Mouse (Mus musculus): Measurements from ENCODE around the gene Cmbl.
"Not testable (repeated sequence)": the region's sequence is repeated elsewhere in the genome, so short reads cannot be mapped to it uniquely, and the experiment has no call there.

Cmbl gene

GRCm38 (mm10) chr15:31542013-31542958 is 22.9 kb upstream of the Cmbl start:
- no peak for DNase-seq (ENCODE audit: low read depth, low spot score)

GRCm38 (mm10) chr15:31543246-31543645 is 21.9 kb upstream of the Cmbl start:
- DNase-seq (ENCODE audit: low read depth, low spot score), result no peak

DNA sequence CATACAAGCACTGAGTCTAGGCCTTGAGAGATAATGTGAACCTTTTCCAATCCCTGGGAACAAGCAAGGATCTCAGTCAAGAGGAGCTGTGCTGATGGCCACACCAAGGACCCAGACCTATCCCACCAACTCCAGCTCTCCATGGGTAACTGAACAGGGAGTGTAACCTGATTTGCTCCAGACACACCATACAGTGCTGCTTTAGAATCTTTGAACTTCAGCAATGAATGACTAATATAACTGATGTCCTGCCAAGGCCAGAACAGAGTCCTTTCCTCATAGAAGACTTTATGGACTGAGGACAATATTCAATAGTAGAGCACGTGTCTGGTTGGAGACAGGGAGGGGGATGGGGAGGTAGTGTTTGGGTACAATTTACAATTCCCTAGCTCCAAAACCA is 20.1 kb upstream of the Cmbl start:
- DNase-seq (ENCODE audit: low read depth, low spot score), result no peak

GRCm38 (mm10) chr15:31546291-31546690 is 18.9 kb upstream of the Cmbl start:
- no peak for DNase-seq (ENCODE audit: low read depth, low spot score)

- no peak for DNase-seq (ENCODE audit: low read depth, low spot score)
Measured at GRCm38 (mm10) chr15:31547421-31547820, 17.8 kb upstream of the Cmbl start.

- no peak for DNase-seq (ENCODE audit: low read depth, low spot score)
Measured at GRCm38 (mm10) chr15:31550381-31550780, 14.8 kb upstream of the Cmbl start.

GRCm38 (mm10) chr15:31554855-31555254 is 10.3 kb upstream of the Cmbl start:
- DNase-seq (ENCODE audit: low read depth, low spot score), result no peak

DNA sequence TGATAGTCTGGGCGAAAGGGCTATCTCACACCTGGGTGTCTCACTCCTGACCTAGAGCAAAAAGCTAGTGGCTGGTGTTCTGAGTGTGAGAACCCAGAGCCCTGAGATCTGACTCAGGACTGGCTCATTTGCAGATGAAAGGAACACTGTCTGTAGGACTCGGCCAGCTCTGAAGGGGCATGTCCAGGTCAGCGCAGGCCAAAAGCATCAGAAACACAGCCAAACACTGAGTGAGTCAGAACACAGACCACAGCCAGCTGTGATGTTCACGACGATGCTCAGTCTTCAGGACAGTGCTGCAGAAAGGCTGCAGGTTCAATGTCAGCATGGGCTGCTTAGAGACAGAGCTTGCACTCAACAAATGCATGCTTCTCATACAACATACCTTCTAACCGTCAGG is 3.8 kb upstream of the Cmbl start:
- DNase-seq (ENCODE audit: low read depth, low spot score), result no peak

GRCm38 (mm10) chr15:31561976-31562375 is 3.2 kb upstream of the Cmbl start:
- no peak for DNase-seq (ENCODE audit: low read depth, low spot score)

GRCm38 (mm10) chr15:31562847-31563246 is 2.3 kb upstream of the Cmbl start:
- DNase-seq (ENCODE audit: low read depth, low spot score), result no peak

DNA sequence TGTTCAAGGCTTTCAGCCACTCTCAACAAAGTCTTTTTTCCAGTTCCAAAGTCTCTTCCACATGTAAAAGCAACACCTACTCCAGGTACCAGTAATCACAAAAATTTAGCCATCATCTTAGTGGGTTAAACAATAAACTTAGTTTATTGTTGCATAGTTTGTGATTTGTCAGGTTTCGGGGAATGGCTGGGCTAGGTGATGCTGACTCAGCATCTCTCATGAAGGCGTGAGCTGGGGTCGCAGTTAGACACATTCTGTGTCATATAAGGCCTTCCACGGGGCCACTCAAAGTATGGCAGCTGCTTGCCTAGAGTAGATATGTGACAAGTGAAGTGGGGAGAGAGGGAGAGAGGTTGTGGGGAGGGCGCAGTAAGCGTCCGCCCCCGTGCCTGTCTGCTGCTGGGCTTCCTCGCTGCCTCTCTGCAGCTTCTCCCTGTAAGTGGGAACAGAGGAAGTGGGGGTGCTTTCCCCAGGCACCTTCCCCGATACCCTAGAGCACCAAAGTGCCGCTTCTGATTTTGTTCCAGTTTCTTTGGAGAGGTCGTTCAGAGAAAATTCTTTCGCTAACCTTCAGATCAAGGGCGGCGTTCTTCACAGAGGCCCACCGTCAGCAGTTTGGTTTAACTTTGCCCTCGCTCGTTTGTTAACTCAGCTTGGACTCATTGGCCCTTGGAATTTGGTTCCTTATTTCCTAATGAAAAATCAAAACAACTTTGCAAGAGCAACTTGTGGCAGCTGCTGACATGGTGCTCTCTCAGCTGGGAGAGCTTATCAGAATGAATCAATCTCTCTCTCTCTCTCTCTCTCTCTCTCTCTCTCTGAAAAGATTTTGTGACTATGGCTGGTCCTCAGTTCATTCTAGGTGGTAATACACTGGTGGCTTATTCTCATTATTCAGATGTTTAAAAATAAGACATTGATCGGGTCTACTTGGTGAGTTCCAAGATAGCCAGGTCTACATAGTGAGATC is 1.3 kb upstream of the Cmbl start:
- no peak for DNase-seq (ENCODE audit: low read depth, low spot score)

GRCm38 (mm10) chr15:31565786-31566185 is 597 bp downstream of the Cmbl start:
- no peak for DNase-seq (ENCODE audit: low read depth, low spot score)

- no peak for DNase-seq (ENCODE audit: low read depth, low spot score)
Measured at GRCm38 (mm10) chr15:31567431-31567830, 2.2 kb downstream of the Cmbl start.

- peak; percentile 83 for DNase-seq (ENCODE audit: low read depth, low spot score)
Measured at GRCm38 (mm10) chr15:31568581-31568996, 3.4 kb downstream of the Cmbl start.

DNA sequence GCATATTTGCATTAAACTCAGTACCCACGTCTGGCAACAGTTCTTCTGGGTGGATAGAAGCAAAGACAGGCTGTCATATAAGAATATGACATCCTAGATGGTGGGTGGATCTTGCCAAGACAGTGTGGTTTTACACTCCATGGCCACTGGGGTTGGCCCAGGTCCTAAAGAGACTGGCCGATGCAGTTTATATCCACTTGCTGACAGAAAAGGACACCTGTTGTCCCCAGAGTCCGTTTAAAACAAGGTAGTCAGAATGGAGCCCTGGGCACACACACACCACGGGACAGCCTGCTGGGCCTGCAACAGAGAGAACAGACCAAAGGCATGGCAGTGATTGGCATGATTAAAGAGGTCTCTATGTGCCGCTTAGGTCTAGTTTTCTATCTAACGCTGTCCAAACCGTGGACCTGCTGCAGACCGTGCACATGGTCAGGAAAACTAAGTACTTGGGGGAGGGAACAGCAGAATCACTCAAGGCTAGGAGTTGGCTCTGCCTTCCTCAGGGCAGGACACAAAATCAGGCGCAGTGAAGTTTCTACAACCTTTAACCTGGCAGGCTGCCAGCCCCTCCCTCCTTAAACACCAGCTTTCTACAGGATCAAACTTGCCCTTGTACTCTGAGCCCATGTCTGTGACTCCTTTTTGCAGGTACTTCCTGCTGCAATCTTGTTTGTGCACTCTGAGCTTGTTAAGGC is 4.3 kb downstream of the Cmbl start:
- peak; percentile 91 for DNase-seq (ENCODE audit: low read depth, low spot score)

- no peak for DNase-seq (ENCODE audit: low read depth, low spot score)
Measured at GRCm38 (mm10) chr15:31570959-31571358, 5.8 kb downstream of the Cmbl start.

- peak; percentile 58 for DNase-seq (ENCODE audit: low read depth, low spot score)
Measured at GRCm38 (mm10) chr15:31571906-31572722, 6.9 kb downstream of the Cmbl start.

DNA sequence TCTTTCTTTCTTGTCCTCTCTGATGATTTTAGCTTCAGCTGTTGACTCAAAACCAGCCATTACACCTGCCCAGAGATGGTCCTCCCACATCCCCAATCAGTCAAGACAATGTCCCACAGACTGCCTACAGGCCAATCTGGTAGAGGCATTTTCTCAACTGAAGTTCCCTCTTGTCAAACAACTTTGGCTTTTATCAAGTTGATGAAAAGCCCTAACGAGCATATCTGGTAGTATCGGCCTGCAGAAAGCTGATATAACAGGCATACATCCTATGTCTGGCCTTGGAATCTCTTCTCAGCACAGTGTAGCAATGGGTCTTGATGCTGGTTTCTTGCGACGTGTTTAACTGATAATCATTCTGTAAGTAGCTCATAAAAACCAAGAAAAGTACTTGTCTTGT is 8.1 kb downstream of the Cmbl start:
- DNase-seq (ENCODE audit: low read depth, low spot score), result no peak

GRCm38 (mm10) chr15:31573692-31574091 is 8.5 kb downstream of the Cmbl start:
- no peak for DNase-seq (ENCODE audit: low read depth, low spot score)

DNA sequence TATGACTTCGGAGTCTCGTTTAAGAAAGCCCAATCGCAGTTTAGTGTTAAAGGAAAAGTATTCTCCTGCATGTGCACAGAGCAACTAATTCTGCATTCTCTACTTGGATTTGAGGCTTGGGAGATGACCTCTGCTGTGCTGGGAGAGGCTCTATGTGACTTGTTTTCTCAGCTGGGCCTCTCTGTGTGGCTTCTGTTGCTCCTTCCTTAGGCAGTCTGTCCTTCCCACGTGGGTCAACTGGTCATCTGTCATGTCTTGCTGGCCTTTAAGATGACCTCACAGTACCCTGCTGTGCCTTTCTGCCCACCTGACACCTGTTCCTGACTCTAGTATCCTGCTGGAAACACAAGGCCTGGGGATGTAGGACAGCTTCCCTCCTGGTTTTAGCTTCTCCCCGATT is 10.9 kb downstream of the Cmbl start:
- no peak for DNase-seq (ENCODE audit: low read depth, low spot score)

DNA sequence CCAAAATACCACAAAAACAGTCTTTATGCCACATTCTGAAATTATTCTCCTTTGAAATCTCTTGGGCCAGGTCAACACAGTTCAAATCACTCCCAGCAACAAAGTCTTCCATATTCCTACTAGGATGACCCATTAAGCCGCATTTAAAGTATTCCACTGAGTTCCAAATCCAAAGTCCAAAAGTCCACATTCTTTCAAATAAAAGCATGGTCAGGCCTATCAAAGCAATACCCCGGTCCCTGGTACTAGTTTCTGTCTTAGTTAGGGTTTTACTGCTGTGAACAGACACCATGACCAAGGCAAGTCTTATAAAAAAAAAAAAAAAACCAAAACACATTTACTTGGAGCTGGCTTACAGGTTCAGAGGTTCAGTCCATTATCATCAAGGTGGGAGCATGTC is 15.9 kb downstream of the Cmbl start:
- DNase-seq (ENCODE audit: low read depth, low spot score), result not testable (repeated sequence)

All from skeletal muscle tissue, adult 2 months (tissue).